Mouse (Mus musculus): ENCODE measurements around the gene Oas3. TPM values are rescaled to one million over a fixed set of nuclear protein-coding genes. Genes with fewer than 3 reads are reported as not detected.
"Not testable (repeated sequence)": the region's sequence is repeated elsewhere in the genome, so short reads cannot be mapped to it uniquely, and the experiment has no call there.

Oas3 gene
- under 1 TPM; 0.30 to 0.44 (median 0.39) TPM for total RNA-seq (2022)

DNA sequence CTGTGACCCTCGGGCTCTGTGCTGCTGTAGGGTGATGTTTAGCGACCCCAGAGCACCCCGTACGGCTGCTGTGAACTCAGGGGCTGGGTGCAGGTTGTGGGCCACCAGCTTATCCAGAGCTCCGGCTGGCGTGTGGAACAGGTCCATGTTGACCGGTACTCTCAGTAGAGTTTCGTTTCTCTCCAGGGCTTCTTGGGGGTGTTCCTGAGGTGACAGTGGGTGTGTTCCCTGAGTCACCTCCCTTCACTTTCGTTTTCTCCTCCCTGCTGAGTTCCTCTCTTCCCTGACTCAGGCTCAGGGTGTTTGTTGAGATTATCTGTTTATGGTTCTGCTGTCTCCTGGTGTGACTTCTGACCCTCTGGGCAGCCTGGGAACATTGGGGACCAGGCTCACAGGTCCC lies at the start of gene Oas3:
Oas3 (minus strand) TSS at position 184 of the 400 bp plus-strand sequence.
- DNase-seq: no peak

DNA sequence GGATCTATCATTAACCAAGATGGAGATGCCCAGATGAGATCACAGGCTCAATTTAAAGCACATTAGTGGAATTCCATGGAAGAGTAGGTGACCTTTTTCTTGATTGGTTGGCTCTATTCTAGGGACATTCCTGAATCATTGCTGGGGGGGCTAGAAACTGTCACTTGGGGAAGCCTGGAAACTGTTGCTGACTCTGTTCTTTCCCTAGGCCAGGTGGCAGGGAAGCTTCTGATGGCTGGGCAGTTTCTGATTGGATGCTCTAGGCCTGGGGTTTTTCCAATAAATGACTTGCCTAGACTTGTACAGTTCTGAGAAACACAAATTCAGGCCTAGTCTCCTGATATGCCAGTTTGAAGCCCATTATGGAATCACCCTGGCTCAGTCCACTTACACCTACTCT lies 41.5 kb upstream of the Oas3 start:
- DNase-seq: no peak

DNA sequence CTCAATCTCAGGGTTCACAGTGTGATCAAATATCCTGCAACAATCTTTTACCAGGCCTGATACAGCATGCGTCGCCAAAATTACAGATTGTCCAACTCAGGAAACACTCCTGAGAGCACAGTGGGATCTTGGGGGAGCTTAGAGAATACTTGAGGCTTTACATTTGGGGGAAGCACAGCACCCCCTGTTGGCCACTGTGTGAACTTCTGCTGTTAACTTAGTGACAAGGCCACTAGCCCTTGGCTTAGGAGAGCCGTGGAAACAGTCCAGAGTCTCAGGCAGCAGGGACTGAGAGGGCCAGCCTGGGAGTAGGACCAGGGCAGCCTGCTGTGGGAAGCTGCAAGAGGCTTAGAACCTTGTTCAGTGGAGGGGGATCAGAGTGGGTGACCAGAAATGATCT lies 38.5 kb upstream of the Oas3 start:
- DNase-seq: no peak

DNA sequence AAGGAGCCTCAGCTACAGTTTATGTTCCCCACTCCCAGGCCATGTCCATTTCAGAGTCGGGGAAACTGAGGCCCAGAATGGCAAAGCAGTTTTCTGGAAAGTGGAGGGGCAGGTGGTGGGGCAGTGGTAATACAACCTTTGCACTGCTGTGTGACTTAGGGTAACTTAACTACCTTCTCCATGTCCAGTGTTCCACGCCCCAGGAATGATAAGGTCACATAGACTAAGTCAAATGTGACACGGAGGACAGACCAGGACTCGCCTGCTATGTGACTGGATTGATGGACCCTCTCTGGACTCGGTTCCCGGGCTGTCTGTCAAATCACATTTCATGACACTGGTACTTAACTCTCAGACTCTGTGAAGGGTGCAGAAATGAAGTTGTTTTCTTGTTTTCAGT lies 35.6 kb upstream of the Oas3 start:
- no peak for DNase-seq

DNA sequence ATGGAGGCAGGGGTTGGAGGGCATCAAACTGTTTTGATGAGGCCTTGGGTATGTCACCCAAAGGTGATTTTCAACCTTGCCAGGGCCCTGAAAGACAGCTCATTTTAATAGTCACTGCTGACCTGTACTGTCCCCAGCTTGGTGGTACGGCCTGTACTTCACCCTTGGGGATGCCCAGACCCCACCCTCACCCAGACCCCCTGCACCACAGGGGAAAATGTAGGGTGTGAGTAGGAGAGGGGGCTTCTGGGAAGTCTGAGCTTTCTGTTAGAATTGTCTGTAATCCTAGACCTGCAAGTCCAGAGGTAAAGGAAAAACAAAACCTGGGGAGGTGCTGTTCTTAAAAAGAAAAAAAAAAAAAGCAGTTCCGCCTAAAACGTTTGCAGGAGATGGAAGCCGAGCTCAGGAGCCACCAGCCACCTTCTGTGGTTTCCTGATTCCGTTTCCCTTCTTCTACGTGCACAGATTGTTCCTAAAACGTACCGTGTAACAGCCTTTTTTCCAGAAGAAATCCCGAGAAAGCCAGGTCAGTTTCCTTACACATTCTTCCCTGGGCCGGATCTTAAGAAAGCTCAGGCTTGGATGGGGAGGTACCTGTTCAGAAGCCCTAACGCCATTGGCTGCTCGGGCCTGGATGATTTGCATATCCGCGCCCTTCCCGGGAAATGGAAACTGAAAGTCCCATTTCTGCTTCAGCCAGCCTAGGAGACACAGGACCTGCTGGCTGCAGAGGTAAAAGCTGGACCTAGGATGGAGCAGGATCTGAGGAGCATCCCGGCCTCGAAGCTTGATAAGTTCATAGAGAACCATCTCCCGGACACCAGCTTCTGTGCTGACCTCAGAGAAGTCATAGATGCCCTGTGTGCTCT lies 34.7 kb upstream of the Oas3 start, which contains the start of gene Oas1c:
Oas1c (minus strand) TSS at position 564 of the 869 bp plus-strand sequence.
- DNase-seq: peak; percentile 88

DNA sequence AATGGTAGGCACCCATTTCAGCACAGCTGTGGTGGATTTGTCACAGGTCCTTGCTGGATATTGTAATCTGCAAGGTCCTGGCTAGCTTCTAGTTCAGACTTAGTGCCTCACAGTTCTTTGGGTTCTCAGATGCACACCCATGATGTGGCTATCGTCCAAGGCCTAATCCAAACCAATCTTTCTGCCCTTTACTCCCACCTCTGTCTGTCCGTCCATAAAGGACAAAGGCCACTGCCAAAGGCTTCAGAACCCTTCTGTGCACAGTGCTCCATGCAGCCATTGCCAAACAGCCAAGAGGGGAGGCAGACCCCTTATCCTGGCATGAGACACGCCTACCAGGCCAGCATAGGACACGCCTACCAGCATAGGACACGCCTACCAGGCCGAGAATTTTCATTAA lies 31.7 kb upstream of the Oas3 start:
- no peak for DNase-seq

DNA sequence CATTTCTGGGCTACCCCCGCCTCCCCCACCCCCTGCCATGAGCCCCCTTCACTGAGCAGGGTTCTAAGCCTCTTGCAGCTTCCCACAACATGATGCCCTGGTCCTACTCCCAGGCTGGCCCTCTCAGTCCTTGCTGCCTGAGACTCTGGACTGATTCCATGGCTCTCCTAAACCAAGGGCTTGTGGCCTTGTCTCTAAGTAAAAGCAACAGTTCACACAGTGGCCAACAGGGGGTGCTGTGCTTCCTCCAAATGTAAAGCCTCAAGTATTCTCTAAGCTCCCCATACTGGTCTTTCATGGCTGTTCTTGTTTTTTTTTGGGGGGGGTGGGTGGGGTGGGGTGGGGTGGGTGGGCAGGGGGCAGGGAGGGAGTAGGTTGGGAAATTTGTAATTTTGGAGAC lies 29.0 kb upstream of the Oas3 start:
- DNase-seq: no peak

DNA sequence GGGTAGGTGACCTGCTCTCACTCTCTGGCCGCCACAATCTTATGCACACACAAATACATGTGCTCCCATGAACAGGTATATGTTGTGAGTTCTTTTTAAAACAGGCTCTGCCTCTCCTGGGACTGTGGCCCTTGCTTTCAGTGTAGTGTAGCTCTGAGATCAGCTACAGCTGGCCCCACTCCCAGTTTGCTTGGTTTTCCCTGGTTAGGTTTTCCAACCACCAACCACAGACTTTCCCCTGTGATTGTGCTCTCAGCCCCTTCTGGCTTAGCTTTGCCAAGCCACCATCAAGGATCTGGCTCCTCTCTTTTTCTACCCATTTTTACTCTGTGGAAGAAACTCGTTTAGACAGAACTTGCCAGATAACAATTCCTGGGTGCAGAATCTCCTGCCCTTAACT lies 26.1 kb upstream of the Oas3 start:
- no peak for DNase-seq

DNA sequence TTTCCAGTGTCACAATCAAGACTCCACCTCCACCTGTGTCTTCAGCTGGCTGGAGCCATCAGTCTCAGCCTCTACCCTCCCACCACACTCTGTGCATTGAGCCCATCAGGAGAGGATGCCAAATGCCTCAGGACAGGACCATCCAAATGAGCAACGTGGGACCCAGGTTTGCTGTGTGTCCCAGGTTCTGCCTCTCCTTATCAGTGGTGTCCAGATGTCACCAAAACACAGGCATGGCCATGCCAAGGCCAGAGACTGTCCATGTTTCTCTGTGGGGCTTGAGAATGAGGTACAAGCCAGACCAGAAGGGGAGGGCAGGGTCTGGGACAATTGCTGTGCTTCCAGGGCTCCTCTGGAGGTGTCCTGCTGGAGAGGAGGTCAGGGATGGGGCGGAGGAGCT lies 21.5 kb upstream of the Oas3 start:
- DNase-seq: not testable (repeated sequence)

DNA sequence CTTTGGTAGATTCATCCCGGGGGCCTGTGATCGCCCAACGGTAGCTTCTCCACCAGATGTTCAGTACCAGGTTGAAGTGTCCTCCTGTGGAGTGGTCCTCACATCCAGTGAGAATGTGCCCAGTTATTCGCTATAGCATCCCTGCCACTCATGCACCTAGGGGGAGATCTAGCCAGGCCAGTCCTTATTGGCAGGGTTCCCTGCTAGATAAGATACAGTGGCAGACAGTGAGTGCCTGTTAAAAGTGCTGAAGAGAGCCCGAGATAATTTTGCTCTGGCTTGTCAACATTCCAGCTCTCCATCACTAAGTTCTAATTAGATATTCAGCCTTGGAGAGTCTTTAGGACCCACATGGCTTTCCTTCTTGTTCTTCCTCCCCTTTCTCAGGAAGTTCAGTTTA lies 20.7 kb upstream of the Oas3 start:
- not testable (repeated sequence) for DNase-seq

DNA sequence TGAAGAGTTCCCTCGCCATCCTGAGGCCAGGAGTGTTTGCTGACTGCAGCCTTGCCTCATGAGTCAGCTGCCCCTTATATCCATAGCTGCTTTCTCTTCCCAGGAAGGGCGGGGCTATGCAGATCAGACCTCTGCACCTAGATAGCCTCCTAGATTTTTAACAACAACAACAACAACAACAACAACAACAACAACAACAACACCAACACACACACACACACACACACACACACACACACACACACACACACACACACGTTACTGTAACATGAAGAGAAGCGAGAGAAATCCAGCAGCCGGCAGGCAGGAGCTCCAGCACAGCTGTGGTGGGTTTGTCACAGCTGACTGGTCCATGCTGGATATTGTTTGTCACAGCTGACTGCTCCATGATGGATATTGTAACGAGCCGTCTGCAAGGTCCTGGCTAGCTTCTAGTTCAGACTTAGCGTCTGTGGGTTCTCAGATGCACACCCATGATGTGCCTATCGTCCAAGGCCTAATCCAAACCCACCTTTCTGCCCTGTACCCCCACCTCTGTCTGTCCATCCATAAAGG lies 18.1 kb upstream of the Oas3 start, which contains the start of gene Oas1e:
Oas1e (minus strand) TSS at position 51 of the 555 bp plus-strand sequence.
- not testable (repeated sequence) for DNase-seq

DNA sequence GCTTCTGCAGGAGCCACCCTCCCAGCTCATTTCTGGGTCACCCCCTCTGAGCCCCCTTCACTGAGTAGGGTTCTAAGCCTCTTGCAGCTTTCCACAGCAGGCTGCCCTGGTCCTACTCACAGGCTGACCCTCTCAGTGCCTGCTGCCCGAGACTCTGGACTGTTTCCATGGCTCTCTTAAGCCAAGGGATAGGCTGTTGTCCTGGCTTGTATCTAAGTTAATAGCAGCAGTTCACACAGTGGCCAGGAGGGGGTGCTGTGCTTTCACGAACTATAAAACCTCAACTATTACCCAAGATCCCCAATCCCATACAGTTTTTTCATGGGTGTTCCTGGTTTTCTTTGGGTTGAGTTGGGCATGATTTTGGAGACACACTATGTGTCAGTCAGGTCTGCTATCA lies 15.6 kb upstream of the Oas3 start:
- DNase-seq: no peak

DNA sequence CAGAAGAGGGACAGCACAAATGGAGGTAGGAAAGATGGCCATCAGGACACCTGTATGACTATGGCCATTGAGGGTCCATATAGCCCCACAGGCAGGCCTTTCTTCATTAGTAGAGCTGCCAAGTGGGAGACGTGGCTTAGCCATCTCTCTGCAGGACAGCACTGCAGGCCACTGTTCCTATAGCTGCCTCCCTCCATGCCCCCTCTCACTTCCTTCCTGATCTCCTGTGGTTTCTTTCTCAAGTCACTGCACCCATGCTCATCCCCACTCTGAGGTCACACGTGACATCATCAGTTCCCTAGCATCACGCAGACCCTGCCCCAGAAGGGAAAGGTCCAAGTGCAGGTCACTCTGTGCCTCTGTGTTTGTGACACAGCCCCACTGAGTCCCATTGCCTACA lies 9.6 kb upstream of the Oas3 start:
- DNase-seq: no peak

DNA sequence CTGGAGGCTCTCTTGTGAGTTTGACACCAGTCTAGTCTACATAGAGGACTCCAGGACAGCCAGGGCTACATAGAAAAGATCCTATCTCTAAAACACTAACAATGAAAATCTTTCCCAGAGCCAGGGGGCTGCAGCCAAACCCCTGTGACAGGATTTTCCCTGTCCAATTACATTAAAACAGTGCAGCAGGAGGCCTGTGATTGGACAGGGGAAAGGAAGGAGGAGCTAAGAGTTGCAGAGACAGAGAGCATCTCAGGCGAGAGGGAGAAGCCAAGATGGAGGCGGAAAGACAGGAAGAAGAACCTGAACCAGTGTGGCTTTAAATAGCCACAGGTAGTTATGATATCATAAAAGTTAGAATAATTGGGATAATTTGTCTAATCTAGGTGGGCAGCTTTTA lies 5.0 kb upstream of the Oas3 start:
- no peak for DNase-seq

DNA sequence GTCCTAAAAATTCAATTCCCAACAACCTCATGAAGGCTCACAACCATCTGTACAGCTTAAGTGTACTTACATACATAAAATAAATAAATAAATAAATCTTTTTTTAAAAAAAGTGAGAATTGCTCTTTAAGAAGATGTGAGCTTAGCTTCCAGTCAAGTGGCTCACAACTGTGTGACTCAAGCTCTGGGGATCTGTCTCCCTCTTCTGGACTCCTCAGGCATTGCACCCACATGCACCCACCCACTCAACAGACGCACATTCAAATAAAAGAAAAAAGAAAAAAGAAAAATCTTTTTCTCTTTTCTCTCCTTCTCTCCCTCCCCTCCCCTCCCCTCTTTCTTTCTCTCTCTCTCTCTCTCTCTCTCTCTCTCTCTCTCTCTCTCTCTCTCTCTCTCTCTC lies 4.2 kb upstream of the Oas3 start:
- DNase-seq: no peak

DNA sequence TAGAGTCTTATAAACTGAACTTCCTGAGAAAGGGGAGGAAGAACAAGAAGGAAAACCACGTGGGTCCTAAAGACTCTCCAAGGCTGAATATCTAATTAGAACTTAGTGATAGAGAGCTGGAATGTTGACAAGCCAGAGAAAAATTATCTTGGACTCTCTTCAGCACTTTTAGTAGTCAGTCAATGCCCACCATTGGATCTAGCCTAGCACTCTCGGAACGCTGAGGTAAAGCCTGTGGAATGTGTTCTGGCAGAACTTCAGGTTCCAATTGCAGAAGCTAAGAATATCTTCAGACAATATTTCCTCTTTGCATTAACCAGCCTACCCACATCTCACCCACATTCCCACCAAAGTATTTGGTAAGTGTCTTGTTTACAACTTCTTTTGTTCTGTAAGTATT lies 2.5 kb upstream of the Oas3 start:
- DNase-seq: no peak

DNA sequence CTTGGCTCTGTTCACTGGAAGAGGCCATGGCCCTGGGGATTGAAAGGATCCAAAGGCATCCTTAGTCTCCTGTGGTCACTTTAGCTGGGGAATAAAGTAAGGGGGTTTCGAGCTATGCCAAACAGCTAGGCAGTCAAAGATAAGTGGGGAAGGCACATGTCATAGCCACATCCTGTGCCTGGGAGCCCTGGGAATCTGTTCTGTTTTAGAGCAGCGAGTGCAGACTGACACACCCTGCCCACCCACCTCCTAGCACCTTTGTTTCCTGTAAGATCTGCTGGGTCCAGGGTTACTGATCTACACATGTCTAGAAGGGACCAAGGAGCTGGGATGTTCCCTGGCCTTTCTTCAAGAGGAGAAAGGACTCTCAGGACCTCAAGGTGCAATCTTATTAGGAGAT lies 1.5 kb upstream of the Oas3 start:
- DNase-seq: no peak

DNA sequence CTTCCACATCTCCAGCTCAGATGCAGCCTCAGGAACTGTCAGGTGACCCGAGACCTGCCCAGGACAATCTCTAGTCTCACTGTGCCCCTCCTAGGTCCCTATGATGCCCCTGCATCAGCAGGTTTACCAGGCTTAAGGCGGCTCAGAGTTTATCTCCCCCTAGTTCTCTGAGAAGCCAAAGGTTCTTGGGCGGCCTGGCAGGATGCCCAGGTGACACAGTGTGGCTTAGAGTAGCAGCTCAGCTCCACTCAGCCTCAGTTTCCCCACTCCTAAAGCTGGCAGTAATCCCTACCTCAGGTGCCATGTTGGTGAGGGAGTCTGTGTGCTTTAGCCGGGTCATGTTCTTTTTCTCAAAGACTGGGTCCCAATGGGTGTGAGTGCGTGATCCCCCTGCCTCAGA lies 660 bp downstream of the Oas3 start:
- no peak for DNase-seq

DNA sequence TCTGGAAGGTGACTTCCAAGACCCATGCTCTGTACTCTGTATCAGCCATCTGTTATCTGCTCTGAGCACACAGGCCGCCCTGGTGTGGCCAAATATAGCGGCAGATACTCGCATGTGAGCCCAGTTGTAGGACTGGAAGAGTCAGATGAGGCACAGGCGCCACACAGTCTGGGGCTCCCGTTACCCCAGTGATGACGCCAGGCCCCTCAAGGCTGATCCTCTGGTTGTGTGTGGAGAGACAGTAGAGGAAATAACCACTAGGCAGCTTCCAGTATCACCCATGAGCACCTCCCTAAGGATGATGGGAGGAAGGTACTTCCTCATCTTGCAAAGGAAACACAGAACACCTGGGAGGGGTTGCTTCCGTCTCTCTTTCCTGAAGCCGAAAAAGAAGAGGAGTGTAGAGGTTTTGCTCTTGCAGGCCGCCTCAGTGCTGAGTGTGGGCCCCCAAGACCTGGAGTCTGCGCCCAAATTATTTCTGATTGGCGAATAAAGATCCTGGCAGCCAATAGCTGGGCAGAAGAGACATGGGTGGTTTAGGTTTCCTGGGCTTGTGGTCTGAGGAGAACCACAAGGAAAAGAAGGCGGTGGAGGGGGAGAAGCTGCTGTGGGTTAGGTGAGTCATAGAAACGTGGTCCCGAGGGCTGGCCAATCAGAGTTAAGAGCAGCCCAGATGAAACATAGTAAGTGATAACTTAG lies 2.0 kb downstream of the Oas3 start:
- no peak for DNase-seq

DNA sequence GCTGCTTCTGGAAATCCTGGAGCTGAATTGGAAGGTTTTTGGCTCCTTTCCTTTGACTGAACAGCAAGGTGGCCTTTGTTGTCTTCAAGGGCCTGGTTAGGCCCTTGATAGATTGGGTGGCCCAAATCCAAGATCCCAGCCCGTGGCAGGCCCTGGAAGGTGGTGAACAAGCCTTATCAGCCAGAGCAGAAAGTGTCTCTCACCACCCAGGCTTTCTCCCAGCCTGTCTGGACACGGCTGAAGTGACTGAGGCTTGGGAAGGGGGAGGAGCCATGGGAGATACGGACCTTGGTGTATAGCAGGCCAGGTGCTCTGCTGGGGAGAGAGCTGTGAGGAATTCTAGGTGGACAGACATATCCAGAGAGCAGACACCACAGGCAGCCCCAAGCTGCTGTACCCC lies 8.1 kb downstream of the Oas3 start:
- no peak for DNase-seq

DNA sequence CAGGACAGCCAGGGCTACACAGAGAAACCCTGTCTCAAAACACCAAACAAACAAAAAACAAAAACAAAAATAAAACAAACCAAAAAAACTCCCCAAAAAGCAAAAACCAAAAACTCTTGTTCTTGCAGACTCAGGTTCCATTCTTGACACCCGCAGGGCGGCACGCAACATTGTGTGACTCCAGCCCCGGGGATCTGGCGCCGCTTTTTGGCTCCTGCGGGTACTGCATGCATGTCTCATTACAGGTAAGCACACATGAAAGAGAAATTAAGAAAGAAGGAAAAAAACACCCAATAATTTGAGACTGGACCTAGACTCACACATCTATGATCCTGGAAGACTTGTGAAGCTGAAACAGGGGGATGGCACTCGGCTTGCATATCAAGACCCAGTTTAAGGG lies 12.5 kb downstream of the Oas3 start:
- DNase-seq: no peak

DNA sequence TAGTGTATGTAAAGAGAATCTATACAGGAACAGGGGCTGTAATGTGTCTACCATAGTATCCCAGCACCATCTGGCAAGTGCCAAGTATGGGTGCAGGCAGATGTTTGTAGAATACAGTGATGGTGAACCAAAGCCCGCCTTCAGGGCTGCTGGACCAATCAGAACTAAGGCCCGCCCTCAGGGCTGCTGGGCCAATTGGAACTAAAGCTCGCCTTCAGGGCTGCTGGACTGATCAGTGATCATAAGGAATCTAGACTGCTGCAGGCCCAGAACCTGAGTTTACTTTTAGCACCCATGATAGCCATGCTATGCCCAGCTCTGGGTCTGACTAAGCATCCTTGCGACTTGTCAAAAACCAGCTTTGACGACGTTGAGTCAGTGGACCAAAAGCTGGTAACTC lies 15.6 kb downstream of the Oas3 start:
- DNase-seq: no peak

DNA sequence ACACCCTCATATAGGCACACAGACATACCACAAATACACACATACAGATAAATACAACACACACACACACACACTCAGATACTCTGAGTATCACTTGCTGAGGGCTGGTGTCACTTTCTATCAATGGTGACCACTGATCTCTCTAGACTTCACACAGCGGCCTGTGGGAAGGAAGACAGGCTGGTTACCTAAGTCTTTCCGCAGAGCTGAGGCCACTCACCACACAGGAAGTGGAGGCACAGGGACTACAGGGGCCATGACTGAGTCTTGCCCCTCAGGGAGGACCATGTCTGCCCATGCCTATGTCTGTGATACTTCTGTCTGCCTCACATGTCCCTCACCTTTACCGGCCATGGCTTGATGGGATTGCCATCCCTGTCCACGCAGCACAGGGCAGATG lies 23.2 kb downstream of the Oas3 start:
- no peak for DNase-seq

DNA sequence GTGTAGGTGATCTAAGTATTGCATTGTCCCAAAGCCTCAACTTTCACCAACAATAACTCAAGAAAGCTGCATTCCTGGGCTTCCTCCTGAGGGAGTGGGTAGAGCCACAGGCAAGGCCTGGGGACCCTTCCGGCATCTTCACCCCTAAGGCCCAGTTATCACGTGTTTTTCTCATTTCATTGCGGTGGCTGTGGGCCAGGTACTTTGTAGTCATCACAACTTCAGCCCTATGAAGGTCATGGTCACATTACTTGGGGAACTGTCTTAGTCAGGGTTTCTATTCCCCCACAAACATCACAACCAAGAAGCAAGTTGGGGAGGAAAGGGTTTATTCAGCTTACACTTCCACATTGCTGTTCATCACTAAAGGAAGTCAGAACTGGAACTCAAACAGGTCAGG lies 24.7 kb downstream of the Oas3 start:
- DNase-seq: peak; percentile 17

Data from adrenal gland, adult 8-10 months (tissue).